Mouse (Mus musculus) CH12.LX (cell line): Measurements from ENCODE around the gene Dbh. TPM values are rescaled to one million over a fixed set of nuclear protein-coding genes. Genes with fewer than 3 reads are reported as not detected.

ENCODE experiments used
- DNase-seq: peaks from one replicate; pipeline ENCODE4 v3.0.0-alpha.2; 2013; ENCODE audit errors: extremely low read depth
- H3K27ac ChIP-seq: 2 replicates; pipeline ENCODE4 v1.5.1; 2012; ENCODE audit warnings: low read depth, mild to moderate bottlenecking, control low read depth, moderate library complexity; ENCODE audit not compliant: insufficient read depth
- H3K27me3 ChIP-seq: replicated peaks from 2 replicates; pipeline ENCODE3; 2012; ENCODE audit warnings: inconsistent platforms
- H3K36me3 ChIP-seq, 2 experiments: replicated peaks in 1 of 2; 2 replicates each; pipeline versions ENCODE3 to v1.6.1; 2012; ENCODE audit warnings: inconsistent platforms in 1 of 2, low read length in 1 of 2, mild to moderate bottlenecking in 1 of 2, mixed read lengths in 1 of 2, moderate library complexity in 1 of 2; ENCODE audit not compliant: control insufficient read depth in 1 of 2, insufficient read depth in 1 of 2
- H3K4me1 ChIP-seq, 2 experiments: 2 replicates each; pipeline ENCODE4 v1.6.1; 2012; ENCODE audit warnings: inconsistent platforms in 1 of 2, moderate library complexity in 1 of 2; ENCODE audit not compliant: insufficient read depth in 2 of 2, control insufficient read depth in 1 of 2
- H3K4me2 ChIP-seq: 2 replicates; pipeline ENCODE4 v1.6.1; 2012; ENCODE audit warnings: low read depth, mild to moderate bottlenecking, control low read depth; ENCODE audit not compliant: poor library complexity, insufficient read depth, severe bottlenecking
- H3K4me3 ChIP-seq, 3 experiments: fragments of 150-350 bp in 1 of 3; sonication (generic) in 1 of 3; replicated peaks in 1 of 3; 2 replicates each; pipeline versions ENCODE3 to v1.5.1; 2011 to 2012; ENCODE audit warnings: low read depth in 2 of 3, low read length in 2 of 3, mild to moderate bottlenecking in 2 of 3, moderate library complexity in 2 of 3, control low read depth in 1 of 3, improper control_type of control experiment in 1 of 3, inconsistent platforms in 1 of 3, mixed read lengths in 1 of 3; ENCODE audit not compliant: poor library complexity in 1 of 3
- H3K79me2 ChIP-seq: replicated peaks from 2 replicates; pipeline ENCODE4 v1.6.1; 2012; ENCODE audit warnings: mild to moderate bottlenecking, moderate library complexity; ENCODE audit not compliant: control insufficient read depth, poor library complexity, insufficient read depth, severe bottlenecking; ENCODE audit errors: extremely low read depth
- H3K9ac ChIP-seq: 2 replicates; pipeline ENCODE4 v1.6.1; 2012; ENCODE audit warnings: low read depth, mild to moderate bottlenecking, control low read depth, moderate library complexity; ENCODE audit not compliant: insufficient read depth
- H3K9me3 ChIP-seq: replicated peaks from 2 replicates; pipeline ENCODE3; 2012; ENCODE audit warnings: low read length, inconsistent platforms, mixed read lengths
- BHLHE40 ChIP-seq: IDR thresholded peaks from 2 replicates; pipeline ENCODE4 v1.6.1; 2011; ENCODE audit warnings: mild to moderate bottlenecking, low read depth, low read length, improper control_type of control experiment
- CHD1 ChIP-seq: IDR thresholded peaks from 2 replicates; pipeline ENCODE4 v1.6.1; 2012; ENCODE audit warnings: low read depth, low read length, improper control_type of control experiment, inconsistent platforms
- CHD2 ChIP-seq: IDR thresholded peaks from 2 replicates; pipeline ENCODE4 v1.6.1; 2011; ENCODE audit warnings: low read length, improper control_type of control experiment
- EP300 ChIP-seq: IDR thresholded peaks from 2 replicates; pipeline ENCODE4 v1.6.1; 2011; ENCODE audit warnings: low read length, improper control_type of control experiment
- ETS1 ChIP-seq: conservative IDR thresholded peaks from 2 replicates; pipeline ENCODE4 v1.6.1; 2012; ENCODE audit warnings: low read depth, mild to moderate bottlenecking, inconsistent platforms, low read length, improper control_type of control experiment, moderate library complexity
- IRF4 ChIP-seq: IDR thresholded peaks from 2 replicates; pipeline ENCODE4 v1.6.1; 2014; ENCODE audit warnings: low read depth, mild to moderate bottlenecking, inconsistent platforms, low read length, improper control_type of control experiment
- JUN ChIP-seq: IDR thresholded peaks from 2 replicates; pipeline ENCODE4 v1.6.1; 2011; ENCODE audit warnings: low read depth, mild to moderate bottlenecking, low read length, improper control_type of control experiment, moderate library complexity; ENCODE audit not compliant: insufficient read depth
- MAX ChIP-seq: IDR thresholded peaks from 2 replicates; pipeline ENCODE4 v1.6.1; 2011; ENCODE audit warnings: low read length, improper control_type of control experiment
- MAZ ChIP-seq: IDR thresholded peaks from 2 replicates; pipeline ENCODE4 v1.6.1; 2012; ENCODE audit warnings: low read depth, mild to moderate bottlenecking, inconsistent platforms, low read length, improper control_type of control experiment, moderate library complexity
- MEF2A ChIP-seq: IDR thresholded peaks from 2 replicates; pipeline ENCODE4 v1.6.1; 2014; ENCODE audit warnings: low read depth, mild to moderate bottlenecking, inconsistent platforms, low read length, improper control_type of control experiment, borderline replicate concordance
- MXI1 ChIP-seq: IDR thresholded peaks from 2 replicates; pipeline ENCODE4 v1.6.1; 2011; ENCODE audit warnings: mild to moderate bottlenecking, low read depth, low read length, improper control_type of control experiment
- MYC ChIP-seq: IDR thresholded peaks from 2 replicates; pipeline ENCODE4 v1.6.1; 2011; ENCODE audit warnings: low read depth, mild to moderate bottlenecking, improper control_type of control experiment, low read length
- NRF1 ChIP-seq: IDR thresholded peaks from 2 replicates; pipeline ENCODE4 v1.6.1; 2014; ENCODE audit warnings: low read depth, mild to moderate bottlenecking, inconsistent platforms, low read length, improper control_type of control experiment, moderate library complexity
- PAX5 ChIP-seq: IDR thresholded peaks from 2 replicates; pipeline ENCODE4 v1.6.1; 2012; ENCODE audit warnings: low read length, inconsistent platforms, mixed read lengths
- POLR2A ChIP-seq: IDR thresholded peaks from 2 replicates; pipeline ENCODE4 v1.6.1; 2011; ENCODE audit warnings: low read depth, mild to moderate bottlenecking, improper control_type of control experiment, low read length
- SIN3A ChIP-seq: IDR thresholded peaks from 2 replicates; pipeline ENCODE4 v1.6.1; 2012; ENCODE audit warnings: low read length, improper control_type of control experiment, inconsistent platforms
- SMC3 ChIP-seq: IDR thresholded peaks from 2 replicates; pipeline ENCODE4 v1.6.1; 2011; ENCODE audit warnings: low read depth, low read length, improper control_type of control experiment
- TCF12 ChIP-seq: IDR thresholded peaks from 2 replicates; pipeline ENCODE4 v1.6.1; 2014; ENCODE audit warnings: low read depth, mild to moderate bottlenecking, inconsistent platforms, low read length, improper control_type of control experiment
- UBTF ChIP-seq: IDR thresholded peaks from 2 replicates; pipeline ENCODE4 v1.6.1; 2012; ENCODE audit warnings: low read depth, mild to moderate bottlenecking, inconsistent platforms, low read length, improper control_type of control experiment, moderate library complexity
- ZC3H11A ChIP-seq: IDR thresholded peaks from 2 replicates; pipeline ENCODE4 v1.6.1; 2012; ENCODE audit warnings: low read depth, mild to moderate bottlenecking, inconsistent platforms, low read length, improper control_type of control experiment
- ZKSCAN1 ChIP-seq: IDR thresholded peaks from 2 replicates; pipeline ENCODE4 v1.6.1; 2012; ENCODE audit warnings: low read depth, inconsistent platforms, low read length, improper control_type of control experiment, borderline replicate concordance
- ZMIZ1 ChIP-seq: IDR thresholded peaks from 2 replicates; pipeline ENCODE4 v1.6.1; 2012; ENCODE audit warnings: low read depth, mild to moderate bottlenecking, inconsistent platforms, low read length, improper control_type of control experiment
- ZNF384 ChIP-seq: IDR thresholded peaks from 2 replicates; pipeline ENCODE4 v1.6.1; 2012; ENCODE audit warnings: low read depth, low read length, improper control_type of control experiment, inconsistent platforms
- dilution Hi-C: fragments of 300-500 bp; cut with MboI; formaldehyde crosslinking; loops from 2 replicates; pipeline ENCODE4 v1.14.3; 2020; ENCODE audit warnings: low sequenced_read_pairs; ENCODE audit not compliant: extremely low pct_unique_long_range_greater_than_20kb, extremely low pct_ligation_motif_present
- in situ Hi-C: fragments of 300-500 bp; cut with MboI; formaldehyde crosslinking; loops from 3 replicates; pipeline ENCODE4 v1.14.3; 2019; ENCODE audit warnings: low sequenced_read_pairs, low pct_ligation_motif_present, low pct_unique_long_range_greater_than_20kb, mixed read lengths
- polyA plus RNA-seq: library from polyadenylated mRNA; unstranded; fragments of >175 nt; gene quantifications from 2 replicates; pipeline ENCODE4 v1.2.1, GENCODE M21; 2012; ENCODE audit warnings: low read depth; ENCODE audit not compliant: insufficient read length
- total RNA-seq, 2 experiments: library from RNA; depleted of rRNA; stranded (reverse); fragments of 300-350 nt in 1 of 2; fragments of >200 nt in 1 of 2; gene quantifications; 2 replicates each; pipeline ENCODE4 v1.2.3; 2012 to 2014

Dbh gene
- total and polyA plus RNA-seq, 3 experiments = not detected

DNA sequence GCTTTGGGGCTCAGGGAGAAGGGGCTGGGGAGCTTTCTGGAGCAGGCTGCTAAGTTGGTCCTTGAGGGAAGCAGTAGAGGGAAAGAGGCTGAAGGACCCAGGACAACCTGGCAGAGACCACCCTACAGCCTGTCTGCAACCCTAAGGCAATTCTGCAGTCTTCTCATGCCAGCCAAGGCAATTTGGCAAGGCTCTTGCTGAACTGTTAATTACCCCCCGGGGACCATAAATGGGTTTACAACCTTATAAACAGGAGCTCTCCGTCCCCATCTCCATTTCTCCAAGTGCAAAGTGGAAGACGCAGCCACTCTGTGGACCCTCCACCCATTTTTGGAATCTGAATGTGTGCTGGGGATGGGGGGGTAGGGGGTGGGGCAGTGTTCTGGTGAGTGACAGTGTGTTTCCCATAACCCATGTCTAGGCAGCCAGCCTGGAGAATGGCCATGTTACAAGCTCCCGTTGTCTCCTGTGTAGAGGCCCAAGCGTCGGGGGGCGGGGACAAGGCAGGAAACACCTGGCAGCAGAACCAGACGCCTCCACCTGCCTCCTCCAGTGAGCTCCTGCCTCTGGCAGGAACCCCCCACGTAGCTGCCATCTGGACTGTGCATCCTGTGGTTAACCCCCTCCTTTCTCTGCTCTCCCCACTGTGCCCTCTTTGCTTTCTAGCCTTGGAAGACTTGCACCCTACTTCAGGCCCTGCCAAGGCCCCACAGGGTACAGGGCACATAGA is 43.2 kb upstream of the Dbh start:
- no peaks in the 10 kb centered on the region for H3K36me3 ChIP-seq
- no peaks in the 10 kb centered on the region for H3K79me2 ChIP-seq
- H3K4me2 ChIP-seq = peak overlapping the region; percentile 44
- H3K4me1 ChIP-seq = peaks cover 5 to 45% of the 10 kb centered on the region in 2 experiments; a peak in 3 of 4 replicates
- TF ChIP-seq CHD2 (peak; percentile 48; the same call in 1 of the 2 replicates), POLR2A (no peak), ZMIZ1 (no peak), SIN3A (0 out of 2 replicates have a peak, but pooled peaks have one; percentile 53), TCF12 (peak; percentile 98), NRF1 (0 out of 2 replicates have a peak, but pooled peaks have one; percentile 5), MAZ (peak; percentile 75; the same call in 1 of the 2 replicates), ZNF384 (no peak), MYC (0 out of 2 replicates have a peak, but pooled peaks have one; percentile 14), MXI1 (no peak), MEF2A (peak; percentile 56; the same call in 1 of the 2 replicates), ZKSCAN1 (no peak), BHLHE40 (peak; percentile 41), ZC3H11A (no peak), PAX5 (no peak), ETS1 (peak; percentile 67), MAX (peak; percentile 29; the same call in 1 of the 2 replicates), IRF4 (peak; percentile 54), JUN (no peak), EP300 (peak; percentile 88), CHD1 (no peak), UBTF (0 out of 2 replicates have a peak, but pooled peaks have one; percentile 37), SMC3 (no peak)
- peaks cover 18% of the 10 kb centered on the region for H3K27me3 ChIP-seq
- H3K4me3 ChIP-seq = no peak overlapping the region
- DNase-seq = peak; percentile 91
- in situ Hi-C loops = loop anchor here (5.0 kb wide), 1 partner anchor 34 kb away; no protein-coding TSS in a partner anchor
- dilution Hi-C loops = no loop called here
- peaks cover 10% of the 10 kb centered on the region for H3K9me3 ChIP-seq
- no peak overlapping the region for H3K27ac ChIP-seq
- no peak overlapping the region for H3K9ac ChIP-seq
